Mouse (Mus musculus) heart, postnatal 25 days (tissue): Measurements from ENCODE around the gene Phka2. TPM values are rescaled to one million over a fixed set of nuclear protein-coding genes. Genes with fewer than 3 reads are reported as not detected.

Experiments used
- DNase-seq: peaks from one replicate; pipeline ENCODE4 v3.0.0; 2022; ENCODE audit warnings: low spot score
- intact Hi-C: fragments of 180-260 bp; cut with DNase I; formaldehyde crosslinking; loops from one replicate; pipeline ENCODE4 v1.15.1; 2025
- total RNA-seq, 2 experiments: library from RNA; stranded (reverse); gene quantifications; 2 replicates each; pipeline ENCODE4 v1.2.3; 2021

The Phka2 gene
- total RNA-seq, 2 experiments from 2014 or later = 10.9 to 15.1 TPM

GRCm38 (mm10) chrX:160598055-160598454 is 96.1 kb downstream of the Phka2 start:
- intact Hi-C loops = no loop called here
- no peak for DNase-seq

- peak; percentile 20 for DNase-seq
- intact Hi-C loops = no loop called here
Observed at GRCm38 (mm10) chrX:160598562-160599458, 96.8 kb downstream of the Phka2 start.

GRCm38 (mm10) chrX:160601053-160601452 is 99.1 kb downstream of the Phka2 start:
- DNase-seq = no peak
- intact Hi-C loops = loop anchor here (10.0 kb wide), 1 partner anchor 164 kb away; the partner anchor contains the start of gene Rs1

- DNase-seq = no peak
- intact Hi-C loops = loop anchor here (10.0 kb wide), 1 partner anchor 162 kb away; the partner anchor contains the start of gene Rs1
Observed at GRCm38 (mm10) chrX:160602770-160603169, 100.8 kb downstream of the Phka2 start.

GRCm38 (mm10) chrX:160603316-160603715 is 101.3 kb downstream of the Phka2 start:
- intact Hi-C loops = loop anchor here (10.0 kb wide), 1 partner anchor 161 kb away; the partner anchor contains the start of gene Rs1
- no peak for DNase-seq

GRCm38 (mm10) chrX:160603981-160604541 is 102.1 kb downstream of the Phka2 start:
- peak; percentile 23 for DNase-seq
- intact Hi-C loops = loop anchor here (10.0 kb wide), 1 partner anchor 161 kb away; the partner anchor contains the start of gene Rs1

- intact Hi-C loops = loop anchor here (10.0 kb wide), 2 partner anchors 155 to 455 kb away; partner anchors contain the start of gene Rs1
- DNase-seq = no peak
Observed at GRCm38 (mm10) chrX:160609849-160610248, 107.9 kb downstream of the Phka2 start.

GRCm38 (mm10) chrX:160610482-160610881 is 108.5 kb downstream of the Phka2 start:
- intact Hi-C loops = loop anchor here (10.0 kb wide), 1 partner anchor 456 kb away; no protein-coding TSS in a partner anchor
- no peak for DNase-seq

GRCm38 (mm10) chrX:160610882-160611644 is 109.1 kb downstream of the Phka2 start:
- intact Hi-C loops = loop anchor here (10.0 kb wide), 1 partner anchor 456 kb away; no protein-coding TSS in a partner anchor
- DNase-seq = no peak

Other genes starting within 250 kb of the Phka2 start
- under 1 TPM; 0.50 to 0.86 TPM for gene Adgrg2, start 111.5 kb upstream of the Phka2 start, total RNA-seq
- not detected for gene Ppef1, start 233.6 kb downstream of the Phka2 start, total RNA-seq